In genomic region chr2:126286420-126286819, GRCm38 (mm10) we compare ENCODE assay signal across 20 mouse cellular contexts.
DNase-seq lines count a peak whose midpoint lies in the region; ATAC-seq lines count a peak whose summit lies in the region.
"Had no signal": no experiment of that assay in that cellular context is flagged by ENCODE, and none has a peak within 500 bp of the region (broad histone marks: within the 10 kb centered on the region; RNA-seq: fewer than 3 reads in every experiment).

No protein-coding gene starts in this region.

- no peak overlapping the region for H3K9ac ChIP-seq in embryonic facial prominence, embryonic 14.5 days (ENCODE audit: low read depth, low read length)
- H3K9ac ChIP-seq in embryonic facial prominence, embryonic 15.5 days, result no peak overlapping the region
- H3K9ac ChIP-seq in stomach, embryonic 16.5 days (ENCODE audit: low read length), result no peak overlapping the region
- H3K9ac ChIP-seq: forebrain, embryonic 13.5 days; forebrain, embryonic 15.5 days; forebrain, postnatal 0 days had no signal

- H3K27me3 ChIP-seq in heart, embryonic 10.5 days (ENCODE audit: insufficient read depth, poor library complexity, severe bottlenecking), result no peaks in the 10 kb centered on the region
- H3K27me3 ChIP-seq in embryonic facial prominence, embryonic 14.5 days (replicated peaks; ENCODE audit: control insufficient read depth, insufficient read depth, low read length), result no peaks in the 10 kb centered on the region
- no peaks in the 10 kb centered on the region for H3K27me3 ChIP-seq in embryonic facial prominence, embryonic 15.5 days
- H3K27me3 ChIP-seq in stomach, embryonic 16.5 days (ENCODE audit: control insufficient read depth, insufficient read depth, low read length), result no peaks in the 10 kb centered on the region
- H3K27me3 ChIP-seq: forebrain, embryonic 13.5 days; forebrain, embryonic 15.5 days had no signal

- H3K4me1 ChIP-seq in heart, embryonic 10.5 days, result no peaks in the 10 kb centered on the region
- H3K4me1 ChIP-seq in embryonic facial prominence, embryonic 14.5 days (ENCODE audit: control insufficient read depth, insufficient read depth, low read length), result 0 out of 2 replicates have a peak, but pooled peaks cover 3% of the 10 kb centered on the region
- no peaks in the 10 kb centered on the region; the same call in 1 of the 2 replicates for H3K4me1 ChIP-seq in embryonic facial prominence, embryonic 15.5 days
- H3K4me1 ChIP-seq in stomach, embryonic 16.5 days (ENCODE audit: control insufficient read depth, insufficient read depth, low read length), result 0 out of 2 replicates have a peak, but pooled peaks cover 4% of the 10 kb centered on the region
- H3K4me1 ChIP-seq: forebrain, embryonic 15.5 days had no signal

- H3K4me2 ChIP-seq in embryonic facial prominence, embryonic 14.5 days (ENCODE audit: low read depth, low read length), result no peak overlapping the region
- no peak overlapping the region for H3K4me2 ChIP-seq in embryonic facial prominence, embryonic 15.5 days (replicated peaks)
- no peak overlapping the region for H3K4me2 ChIP-seq in stomach, embryonic 16.5 days (ENCODE audit: low read depth, low read length)
- H3K4me2 ChIP-seq: forebrain, embryonic 13.5 days; forebrain, embryonic 15.5 days had no signal

- 78% methylated on average over 7 of the region's 7 CpGs for WGBS in heart, embryonic 10.5 days
- WGBS in embryonic facial prominence, embryonic 14.5 days, result 36% methylated on average over 7 of the region's 7 CpGs
- WGBS in embryonic facial prominence, embryonic 15.5 days, result 52% methylated on average over 7 of the region's 7 CpGs
- WGBS in stomach, embryonic 16.5 days, result 33% methylated on average over 7 of the region's 7 CpGs

- H3K36me3 ChIP-seq in heart, embryonic 10.5 days, result no peaks in the 10 kb centered on the region
- no peaks in the 10 kb centered on the region for H3K36me3 ChIP-seq in embryonic facial prominence, embryonic 14.5 days (ENCODE audit: control insufficient read depth, insufficient read depth, low read length)
- H3K36me3 ChIP-seq in embryonic facial prominence, embryonic 15.5 days, result no peaks in the 10 kb centered on the region
- no peaks in the 10 kb centered on the region for H3K36me3 ChIP-seq in stomach, embryonic 16.5 days (ENCODE audit: control insufficient read depth, insufficient read depth, low read length)
- H3K36me3 ChIP-seq: forebrain, embryonic 15.5 days had no signal

- no peak overlapping the region for H3K27ac ChIP-seq in heart, embryonic 10.5 days
- peak overlapping the region; percentile 58; the same call in 1 of the 2 replicates for H3K27ac ChIP-seq in embryonic facial prominence, embryonic 14.5 days (replicated peaks; ENCODE audit: low read depth, low read length)
- H3K27ac ChIP-seq in embryonic facial prominence, embryonic 15.5 days (replicated peaks), result 0 out of 2 replicates have a peak overlapping the region, but pooled peaks have one; percentile 13
- H3K27ac ChIP-seq in stomach, embryonic 16.5 days (ENCODE audit: low read length), result peak overlapping the region; percentile 42; the same call in 1 of the 2 replicates
- H3K27ac ChIP-seq: forebrain, embryonic 13.5 days; forebrain, embryonic 15.5 days had no signal

- no peak overlapping the region for H3K4me3 ChIP-seq in heart, embryonic 10.5 days
- H3K4me3 ChIP-seq in embryonic facial prominence, embryonic 14.5 days (ENCODE audit: low read depth, low read length), result no peak overlapping the region
- no peak overlapping the region for H3K4me3 ChIP-seq in embryonic facial prominence, embryonic 15.5 days (replicated peaks)
- H3K4me3 ChIP-seq in stomach, embryonic 16.5 days (replicated peaks; ENCODE audit: low read length), result no peak overlapping the region
- H3K4me3 ChIP-seq: forebrain, embryonic 13.5 days; forebrain, embryonic 15.5 days had no signal

- H3K9me3 ChIP-seq in heart, embryonic 10.5 days, result no peaks in the 10 kb centered on the region
- H3K9me3 ChIP-seq in embryonic facial prominence, embryonic 14.5 days (ENCODE audit: control insufficient read depth, low read length), result no peaks in the 10 kb centered on the region
- H3K9me3 ChIP-seq in embryonic facial prominence, embryonic 15.5 days (replicated peaks), result no peaks in the 10 kb centered on the region
- no peaks in the 10 kb centered on the region for H3K9me3 ChIP-seq in stomach, embryonic 16.5 days (replicated peaks; ENCODE audit: control insufficient read depth, low read length)
- H3K9me3 ChIP-seq: forebrain, embryonic 13.5 days; forebrain, embryonic 15.5 days had no signal

- ATAC-seq in embryonic facial prominence, embryonic 14.5 days (ENCODE audit: low read depth), result peak; percentile 68
- no peak; the same call in 1 of the 2 replicates for ATAC-seq in embryonic facial prominence, embryonic 15.5 days (ENCODE audit: insufficient number of reproducible peaks, low FRiP score, low TSS enrichment, low read depth)
- peak; percentile 66; the same call in 1 of the 2 replicates for ATAC-seq in stomach, embryonic 16.5 days (ENCODE audit: insufficient read depth, low FRiP score)
- ATAC-seq: forebrain, embryonic 13.5 days; forebrain, embryonic 15.5 days; forebrain, postnatal 0 days had no signal

- DNase-seq in heart, adult 11 months, result peak; percentile 35
- no peak for DNase-seq in heart, embryonic 10.5 days (ENCODE audit: low spot score)
- DNase-seq in embryonic facial prominence, embryonic 14.5 days (ENCODE audit: low spot score), result peak; percentile 87
- DNase-seq in embryo, embryonic 9.5 days (ENCODE audit: extremely low spot score), result no peak
- DNase-seq in adipocyte (ENCODE audit: low spot score), result no peak
- no peak for DNase-seq in right cerebral cortex, postnatal 10 days (ENCODE audit: low spot score in 2 of 2)
- DNase-seq: adrenal gland, adult 8-10 months; adrenal gland, postnatal 14 days; adrenal gland, postnatal 36 days; cerebellum, adult 11-12 months; cerebellum, adult 2 months; cerebellum, adult 9-10 months; cerebellum, postnatal 10 days; cerebellum, postnatal 36 days; embryo, embryonic 11 days; forebrain, postnatal 0 days had no signal

Comparison
In these comparisons a context has a peak if more than half of its experiments do, and no peak if none do; other contexts are left out.
1. DNase-seq: peak in heart, adult 11 months (single experiment) and embryonic facial prominence, embryonic 14.5 days (single experiment); none in heart, embryonic 10.5 days (single experiment), embryo, embryonic 9.5 days (single experiment), adipocyte (single experiment) and right cerebral cortex, postnatal 10 days (0 of 2).